8 mouse cellular contexts compared by ENCODE assay signal in genomic region chr10:79706406-79707094, GRCm38 (mm10). TPM values are rescaled to one million over a fixed set of nuclear protein-coding genes. Genes with fewer than 3 reads are reported as not detected.
DNase-seq lines count a peak whose midpoint lies in the region; ATAC-seq and TF ChIP-seq lines count a peak whose summit lies in the region.

No protein-coding gene starts in this region.

- ATAC-seq in heart, embryonic 14.5 days (ENCODE audit: insufficient number of reproducible peaks, insufficient read depth, low FRiP score, low read depth) = no peak
- ATAC-seq in forebrain, postnatal 0 days = no peak
- no peak for ATAC-seq in liver, embryonic 12.5 days

- H3K4me2 ChIP-seq in heart, embryonic 14.5 days (ENCODE audit: low read length) = peak overlapping the region; percentile 93
- H3K4me2 ChIP-seq in forebrain, postnatal 0 days (ENCODE audit: low read depth) = peak overlapping the region; percentile 77
- peak overlapping the region; percentile 91 for H3K4me2 ChIP-seq in liver, embryonic 12.5 days

- intact Hi-C loops in heart, postnatal 14 days (cut with DNase I) = loop anchor here (5.0 kb wide), 1 partner anchor 71 kb away; the partner anchor contains the start of gene Fstl3
- intact Hi-C loops in left cerebral cortex, postnatal 36 days (cut with DNase I) = no loop called here

- H3K4me1 ChIP-seq in heart, embryonic 14.5 days (ENCODE audit: control insufficient read depth in 2 of 2, insufficient read depth in 2 of 2, low read length in 2 of 2) = peaks cover 39 to 56% of the 10 kb centered on the region in 2 experiments
- H3K4me1 ChIP-seq in forebrain, postnatal 0 days (ENCODE audit: insufficient read depth) = peaks cover 14% of the 10 kb centered on the region; the same call in 1 of the 2 replicates
- H3K4me1 ChIP-seq in liver, embryonic 12.5 days = peaks cover 71% of the 10 kb centered on the region

- peak overlapping the region; percentile 29 to 64; a peak in 3 of 4 replicates for H3K27ac ChIP-seq in heart, embryonic 14.5 days (replicated peaks in 1 of 2; ENCODE audit: control insufficient read depth in 1 of 2, insufficient read depth in 1 of 2, low read depth in 2 of 2, low read length in 2 of 2)
- H3K27ac ChIP-seq in forebrain, postnatal 0 days (ENCODE audit: low read depth, low read length) = no peak overlapping the region
- H3K27ac ChIP-seq in liver, embryonic 12.5 days = peak overlapping the region; percentile 96

- TF ChIP-seq CTCF in forebrain, postnatal 0 days (IDR thresholded peaks at IDR 0.05; ENCODE audit: low read depth) = no peak

- H3K9me3 ChIP-seq in heart, embryonic 14.5 days (ENCODE audit: control insufficient read depth, low read length) = no peaks in the 10 kb centered on the region
- no peaks in the 10 kb centered on the region for H3K9me3 ChIP-seq in forebrain, postnatal 0 days (ENCODE audit: low read length)
- H3K9me3 ChIP-seq in liver, embryonic 12.5 days (replicated peaks) = no peaks in the 10 kb centered on the region

- DNase-seq in heart, postnatal 14 days = no peak
- peak; percentile 52 for DNase-seq in brain, adult 2 months (ENCODE audit: low read depth, low spot score)
- DNase-seq in forebrain, postnatal 0 days = no peak
- DNase-seq in spleen, adult 12 weeks (ENCODE audit: low spot score) = no peak
- no peak for DNase-seq in left cerebral cortex, postnatal 36 days (ENCODE audit: low spot score in 2 of 2)
- DNase-seq in natural killer cell, adult 2 months (ENCODE audit: low spot score in 2 of 2) = no peak

- H3K27me3 ChIP-seq in heart, embryonic 14.5 days (ENCODE audit: control insufficient read depth, insufficient read depth, low read length) = no peaks in the 10 kb centered on the region
- no peaks in the 10 kb centered on the region for H3K27me3 ChIP-seq in forebrain, postnatal 0 days (ENCODE audit: insufficient read depth, low read length)
- no peaks in the 10 kb centered on the region for H3K27me3 ChIP-seq in liver, embryonic 12.5 days (replicated peaks)

- 55% methylated on average over 5 of the region's 5 CpGs for WGBS in heart, embryonic 14.5 days
- WGBS in forebrain, postnatal 0 days = 78% methylated on average over 5 of the region's 5 CpGs
- 62% methylated on average over 5 of the region's 5 CpGs for WGBS in liver, embryonic 12.5 days (ENCODE audit: insufficient replicate concordance)

- peaks cover 55% of the 10 kb centered on the region for H3K36me3 ChIP-seq in heart, embryonic 14.5 days (ENCODE audit: control insufficient read depth, insufficient read depth, low read length)
- peaks cover 28% of the 10 kb centered on the region for H3K36me3 ChIP-seq in forebrain, postnatal 0 days (ENCODE audit: insufficient read depth)
- peaks cover 55% of the 10 kb centered on the region for H3K36me3 ChIP-seq in liver, embryonic 12.5 days

- H3K9ac ChIP-seq in heart, embryonic 14.5 days (ENCODE audit: low read length) = peak overlapping the region; percentile 96
- H3K9ac ChIP-seq in forebrain, postnatal 0 days = peak overlapping the region; percentile 18; the same call in 1 of the 2 replicates
- peak overlapping the region; percentile 98 for H3K9ac ChIP-seq in liver, embryonic 12.5 days

- H3K4me3 ChIP-seq in heart, embryonic 14.5 days (ENCODE audit: control insufficient read depth in 1 of 2, insufficient read depth in 1 of 2, low read depth in 1 of 2, low read length in 2 of 2) = peak overlapping the region; percentile 77 to 89
- H3K4me3 ChIP-seq in forebrain, postnatal 0 days (ENCODE audit: low read depth, low read length) = 0 out of 2 replicates have a peak overlapping the region, but pooled peaks have one; percentile 7
- peak overlapping the region; percentile 89 for H3K4me3 ChIP-seq in liver, embryonic 12.5 days

RNA-seq across cellular contexts. Expression of gene Bsg, which starts 2.3 kb away (rescaled TPM):
- 989 and 1,200 TPM in 2 replicates for polyA plus RNA-seq in heart, embryonic 14.5 days (2014; fragmentation: Nextera tagmentation; extraction: Ambion mirVana)
- total RNA-seq in heart, postnatal 14 days (2021) = 1,000 to 10,000 TPM; 1,285 to 1,330 TPM
- 960 and 1,112 TPM in 2 replicates for total RNA-seq in forebrain, postnatal 0 days (2014; rRNA removed)
- polyA plus RNA-seq in forebrain, postnatal 0 days (2015; fragmentation: Nextera tagmentation; extraction: Ambion mirVana) = 1,015 and 1,046 TPM in 2 replicates
- 1,008 and 1,045 TPM in 2 replicates for polyA plus RNA-seq in liver, embryonic 12.5 days (2016; fragmentation: Nextera tagmentation; extraction: Ambion mirVana)
- 100 to 1,000 TPM; 593 to 646 TPM for total RNA-seq in left cerebral cortex, postnatal 36 days (2021)

RNA-seq across cellular contexts. Expression of gene Hcn2, which starts 9.9 kb away (rescaled TPM):
- polyA plus RNA-seq in heart, embryonic 14.5 days (2014; fragmentation: Nextera tagmentation; extraction: Ambion mirVana) = 0.05 and 0.19 TPM in 2 replicates
- total RNA-seq in heart, postnatal 14 days (2021) = 10 to 100 TPM; 35.7 to 38.7 TPM
- 28.0 and 34.5 TPM in 2 replicates for total RNA-seq in forebrain, postnatal 0 days (2014; rRNA removed)
- polyA plus RNA-seq in forebrain, postnatal 0 days (2015; fragmentation: Nextera tagmentation; extraction: Ambion mirVana) = 3.6 and 4.7 TPM in 2 replicates
- 0.11 TPM in 1 of 2 replicates, not detected in the other for polyA plus RNA-seq in liver, embryonic 12.5 days (2016; fragmentation: Nextera tagmentation; extraction: Ambion mirVana)
- 100 to 1,000 TPM; 128 to 152 TPM for total RNA-seq in left cerebral cortex, postnatal 36 days (2021)

RNA-seq across cellular contexts. Expression of gene Gzmm, which starts 17.7 kb away (rescaled TPM):
- 0.77 and 0.94 TPM in 2 replicates for polyA plus RNA-seq in heart, embryonic 14.5 days (2014; fragmentation: Nextera tagmentation; extraction: Ambion mirVana)
- total RNA-seq in heart, postnatal 14 days (2021) = 1 to 10 TPM; 4.5 to 5.4 TPM
- 2.5 and 3.3 TPM in 2 replicates for total RNA-seq in forebrain, postnatal 0 days (2014; rRNA removed)
- 1.1 and 1.3 TPM in 2 replicates for polyA plus RNA-seq in forebrain, postnatal 0 days (2015; fragmentation: Nextera tagmentation; extraction: Ambion mirVana)
- polyA plus RNA-seq in liver, embryonic 12.5 days (2016; fragmentation: Nextera tagmentation; extraction: Ambion mirVana) = 0.26 and 0.41 TPM in 2 replicates
- total RNA-seq in left cerebral cortex, postnatal 36 days (2021) = 1 to 10 TPM; 1.8 to 2.0 TPM

RNA-seq across cellular contexts. Expression of gene Cdc34, which starts 24.6 kb away (rescaled TPM):
- polyA plus RNA-seq in heart, embryonic 14.5 days (2014; fragmentation: Nextera tagmentation; extraction: Ambion mirVana) = 106 and 109 TPM in 2 replicates
- total RNA-seq in heart, postnatal 14 days (2021) = 100 to 1,000 TPM; 158 to 159 TPM
- 61.9 and 69.9 TPM in 2 replicates for total RNA-seq in forebrain, postnatal 0 days (2014; rRNA removed)
- 67.9 and 76.5 TPM in 2 replicates for polyA plus RNA-seq in forebrain, postnatal 0 days (2015; fragmentation: Nextera tagmentation; extraction: Ambion mirVana)
- polyA plus RNA-seq in liver, embryonic 12.5 days (2016; fragmentation: Nextera tagmentation; extraction: Ambion mirVana) = 188 and 196 TPM in 2 replicates
- 10 to 100 TPM; 76.2 to 90.0 TPM for total RNA-seq in left cerebral cortex, postnatal 36 days (2021)

RNA-seq across cellular contexts. Expression of gene Tpgs1, which starts 37.4 kb away (rescaled TPM):
- 44.5 and 48.2 TPM in 2 replicates for polyA plus RNA-seq in heart, embryonic 14.5 days (2014; fragmentation: Nextera tagmentation; extraction: Ambion mirVana)
- total RNA-seq in heart, postnatal 14 days (2021) = 10 to 100 TPM; 21.7 to 23.0 TPM
- 64.2 and 91.5 TPM in 2 replicates for total RNA-seq in forebrain, postnatal 0 days (2014; rRNA removed)
- polyA plus RNA-seq in forebrain, postnatal 0 days (2015; fragmentation: Nextera tagmentation; extraction: Ambion mirVana) = 128 and 148 TPM in 2 replicates
- polyA plus RNA-seq in liver, embryonic 12.5 days (2016; fragmentation: Nextera tagmentation; extraction: Ambion mirVana) = 30.4 and 34.2 TPM in 2 replicates
- 10 to 100 TPM; 71.4 to 91.6 TPM for total RNA-seq in left cerebral cortex, postnatal 36 days (2021)

Comparison
In these comparisons a context has a peak if more than half of its experiments do, and no peak if none do; other contexts are left out.
1. H3K4me3 ChIP-seq: peak in every context shown above with its lines; median percentile 89 in liver, embryonic 12.5 days; 83 in heart, embryonic 14.5 days; 7 in forebrain, postnatal 0 days.
2. H3K9ac ChIP-seq: peak in every context shown above with its lines; median percentile 98 in liver, embryonic 12.5 days; 96 in heart, embryonic 14.5 days; 18 in forebrain, postnatal 0 days.